Mouse (Mus musculus): Measurements from ENCODE around the gene Lsamp. TPM values are rescaled to one million over a fixed set of nuclear protein-coding genes. Genes with fewer than 3 reads are reported as not detected.

Gene Lsamp
- polyA plus RNA-seq, 1 experiment from 2014 or later, result 106 TPM

- ATAC-seq, result no peak
- no peak overlapping the region for H3K9ac ChIP-seq (ENCODE audit: low read depth, low read length)
- H3K27me3 ChIP-seq (ENCODE audit: control insufficient read depth, insufficient read depth, low read depth, low read length), result no peaks in the 10 kb centered on the region
- no peaks in the 10 kb centered on the region for H3K4me1 ChIP-seq (ENCODE audit: control insufficient read depth, insufficient read depth, low read length)
- H3K9me3 ChIP-seq (replicated peaks; ENCODE audit: control insufficient read depth, low read length, poor library complexity, severe bottlenecking), result no peaks in the 10 kb centered on the region
- 91% methylated on average over 1 of the region's 1 CpGs for WGBS
- H3K36me3 ChIP-seq (ENCODE audit: control insufficient read depth, insufficient read depth, low read length), result no peaks in the 10 kb centered on the region
- no peak overlapping the region for H3K27ac ChIP-seq (ENCODE audit: low read length)
- H3K4me3 ChIP-seq (ENCODE audit: low read depth, low read length), result no peak overlapping the region
- H3K4me2 ChIP-seq (ENCODE audit: low read length), result no peak overlapping the region
Measured at GRCm38 (mm10) chr16:40036719-40037118, 52.6 kb downstream of the Lsamp start.

- Histone ChIP-seq H3K4me2 (ENCODE audit: low read length) (no peak overlapping the region), H3K36me3 (ENCODE audit: control insufficient read depth, insufficient read depth, low read length) (no peaks in the 10 kb centered on the region), H3K4me1 (ENCODE audit: control insufficient read depth, insufficient read depth, low read length) (no peaks in the 10 kb centered on the region), H3K9me3 (replicated peaks; ENCODE audit: control insufficient read depth, low read length, poor library complexity, severe bottlenecking) (no peaks in the 10 kb centered on the region), H3K9ac (ENCODE audit: low read depth, low read length) (no peak overlapping the region), H3K4me3 (ENCODE audit: low read depth, low read length) (no peak overlapping the region), H3K27ac (ENCODE audit: low read length) (no peak overlapping the region), H3K27me3 (ENCODE audit: control insufficient read depth, insufficient read depth, low read depth, low read length) (no peaks in the 10 kb centered on the region)
- 41% methylated on average over 2 of the region's 2 CpGs for WGBS
- no peak for ATAC-seq
Measured at GRCm38 (mm10) chr16:40059546-40059945, 75.4 kb downstream of the Lsamp start.

GRCm38 (mm10) chr16:40059968-40060367 is 75.8 kb downstream of the Lsamp start:
- no peak overlapping the region for H3K4me3 ChIP-seq (ENCODE audit: low read depth, low read length)
- H3K4me2 ChIP-seq (ENCODE audit: low read length), result no peak overlapping the region
- H3K9me3 ChIP-seq (replicated peaks; ENCODE audit: control insufficient read depth, low read length, poor library complexity, severe bottlenecking), result no peaks in the 10 kb centered on the region
- H3K27ac ChIP-seq (ENCODE audit: low read length), result no peak overlapping the region
- no peaks in the 10 kb centered on the region for H3K36me3 ChIP-seq (ENCODE audit: control insufficient read depth, insufficient read depth, low read length)
- 76% methylated on average over 1 of the region's 1 CpGs for WGBS
- no peaks in the 10 kb centered on the region for H3K27me3 ChIP-seq (ENCODE audit: control insufficient read depth, insufficient read depth, low read depth, low read length)
- H3K4me1 ChIP-seq (ENCODE audit: control insufficient read depth, insufficient read depth, low read length), result no peaks in the 10 kb centered on the region
- no peak overlapping the region for H3K9ac ChIP-seq (ENCODE audit: low read depth, low read length)
- no peak for ATAC-seq

- no peak for ATAC-seq
- Histone ChIP-seq H3K4me2 (ENCODE audit: low read length) (no peak overlapping the region), H3K4me1 (ENCODE audit: control insufficient read depth, insufficient read depth, low read length) (no peaks in the 10 kb centered on the region), H3K9me3 (replicated peaks; ENCODE audit: control insufficient read depth, low read length, poor library complexity, severe bottlenecking) (no peaks in the 10 kb centered on the region), H3K4me3 (ENCODE audit: low read depth, low read length) (no peak overlapping the region), H3K27ac (ENCODE audit: low read length) (no peak overlapping the region), H3K27me3 (ENCODE audit: control insufficient read depth, insufficient read depth, low read depth, low read length) (no peaks in the 10 kb centered on the region), H3K9ac (ENCODE audit: low read depth, low read length) (no peak overlapping the region), H3K36me3 (ENCODE audit: control insufficient read depth, insufficient read depth, low read length) (no peaks in the 10 kb centered on the region)
- 69% methylated on average over 2 of the region's 2 CpGs for WGBS
Measured at GRCm38 (mm10) chr16:40060491-40060890, 76.3 kb downstream of the Lsamp start.

GRCm38 (mm10) chr16:40075556-40075955 is 91.4 kb downstream of the Lsamp start:
- Histone ChIP-seq H3K4me1 (ENCODE audit: control insufficient read depth, insufficient read depth, low read length) (peaks cover 6% of the 10 kb centered on the region), H3K9ac (ENCODE audit: low read depth, low read length) (no peak overlapping the region), H3K4me3 (ENCODE audit: low read depth, low read length) (no peak overlapping the region), H3K9me3 (replicated peaks; ENCODE audit: control insufficient read depth, low read length, poor library complexity, severe bottlenecking) (no peaks in the 10 kb centered on the region), H3K27me3 (ENCODE audit: control insufficient read depth, insufficient read depth, low read depth, low read length) (no peaks in the 10 kb centered on the region), H3K27ac (ENCODE audit: low read length) (no peak overlapping the region), H3K4me2 (ENCODE audit: low read length) (no peak overlapping the region), H3K36me3 (ENCODE audit: control insufficient read depth, insufficient read depth, low read length) (no peaks in the 10 kb centered on the region)
- 54% methylated on average over 2 of the region's 2 CpGs for WGBS
- ATAC-seq, result no peak

GRCm38 (mm10) chr16:40080224-40080623 is 96.1 kb downstream of the Lsamp start:
- no peak overlapping the region for H3K4me3 ChIP-seq (ENCODE audit: low read depth, low read length)
- no peak overlapping the region for H3K4me2 ChIP-seq (ENCODE audit: low read length)
- no peaks in the 10 kb centered on the region for H3K27me3 ChIP-seq (ENCODE audit: control insufficient read depth, insufficient read depth, low read depth, low read length)
- ATAC-seq, result no peak
- peaks cover 6% of the 10 kb centered on the region for H3K4me1 ChIP-seq (ENCODE audit: control insufficient read depth, insufficient read depth, low read length)
- H3K9me3 ChIP-seq (replicated peaks; ENCODE audit: control insufficient read depth, low read length, poor library complexity, severe bottlenecking), result no peaks in the 10 kb centered on the region
- 0 out of 2 replicates have a peak overlapping the region, but pooled peaks have one; percentile 42 for H3K27ac ChIP-seq (ENCODE audit: low read length)
- 73% methylated on average over 3 of the region's 3 CpGs for WGBS
- no peak overlapping the region for H3K9ac ChIP-seq (ENCODE audit: low read depth, low read length)
- no peaks in the 10 kb centered on the region for H3K36me3 ChIP-seq (ENCODE audit: control insufficient read depth, insufficient read depth, low read length)

- no peaks in the 10 kb centered on the region for H3K27me3 ChIP-seq (ENCODE audit: control insufficient read depth, insufficient read depth, low read depth, low read length)
- WGBS, result 57% methylated on average over 4 of the region's 4 CpGs
Measured at GRCm38 (mm10) chr16:40104329-40104728, 120.2 kb downstream of the Lsamp start.

GRCm38 (mm10) chr16:40182918-40183317 is 198.8 kb downstream of the Lsamp start:
- H3K27ac ChIP-seq (ENCODE audit: low read length), result no peak overlapping the region
- H3K9me3 ChIP-seq (replicated peaks; ENCODE audit: control insufficient read depth, low read length, poor library complexity, severe bottlenecking), result no peaks in the 10 kb centered on the region
- H3K36me3 ChIP-seq (ENCODE audit: control insufficient read depth, insufficient read depth, low read length), result no peaks in the 10 kb centered on the region
- no peak overlapping the region for H3K4me3 ChIP-seq (ENCODE audit: low read depth, low read length)
- no peaks in the 10 kb centered on the region for H3K27me3 ChIP-seq (ENCODE audit: control insufficient read depth, insufficient read depth, low read depth, low read length)
- no peaks in the 10 kb centered on the region for H3K4me1 ChIP-seq (ENCODE audit: control insufficient read depth, insufficient read depth, low read length)
- ATAC-seq, result no peak
- H3K9ac ChIP-seq (ENCODE audit: low read depth, low read length), result no peak overlapping the region
- H3K4me2 ChIP-seq (ENCODE audit: low read length), result no peak overlapping the region
- 55% methylated on average over 1 of the region's 1 CpGs for WGBS

More at GRCm38 (mm10) chr16:40104329-40104728, 120.2 kb downstream of the Lsamp start:
- no peak for ATAC-seq
- Histone ChIP-seq H3K4me2 (ENCODE audit: low read length) (no peak overlapping the region), H3K9ac (ENCODE audit: low read depth, low read length) (no peak overlapping the region), H3K27ac (ENCODE audit: low read length) (no peak overlapping the region), H3K4me3 (ENCODE audit: low read depth, low read length) (no peak overlapping the region), H3K9me3 (replicated peaks; ENCODE audit: control insufficient read depth, low read length, poor library complexity, severe bottlenecking) (no peaks in the 10 kb centered on the region), H3K4me1 (ENCODE audit: control insufficient read depth, insufficient read depth, low read length) (no peaks in the 10 kb centered on the region), H3K36me3 (ENCODE audit: control insufficient read depth, insufficient read depth, low read length) (no peaks in the 10 kb centered on the region)

GRCm38 (mm10) chr16:40187987-40188590 is 203.9 kb downstream of the Lsamp start:
- WGBS, result 49% methylated on average over 4 of the region's 4 CpGs

More at GRCm38 (mm10) chr16:40187987-40188590, 203.9 kb downstream of the Lsamp start:
- Histone ChIP-seq H3K9me3 (replicated peaks; ENCODE audit: control insufficient read depth, low read length, poor library complexity, severe bottlenecking) (no peaks in the 10 kb centered on the region), H3K27ac (ENCODE audit: low read length) (no peak overlapping the region), H3K27me3 (ENCODE audit: control insufficient read depth, insufficient read depth, low read depth, low read length) (no peaks in the 10 kb centered on the region), H3K36me3 (ENCODE audit: control insufficient read depth, insufficient read depth, low read length) (no peaks in the 10 kb centered on the region), H3K4me3 (ENCODE audit: low read depth, low read length) (no peak overlapping the region), H3K4me2 (ENCODE audit: low read length) (no peak overlapping the region), H3K9ac (ENCODE audit: low read depth, low read length) (no peak overlapping the region), H3K4me1 (ENCODE audit: control insufficient read depth, insufficient read depth, low read length) (no peaks in the 10 kb centered on the region)
- ATAC-seq, result no peak

Measured in midbrain, embryonic 16.5 days (tissue).